Mouse (Mus musculus): Measurements from ENCODE around the gene Ppm1h.

GRCm38 (mm10) chr10:122985252-122985514, 306.6 kb downstream of the Ppm1h start:
- TF ChIP-seq CTCF (IDR thresholded peaks at IDR 0.05; ENCODE audit: extremely low read depth, insufficient read depth, low read length) (no peak), POLR2A (IDR thresholded peaks at IDR 0.05; ENCODE audit: extremely low read depth, insufficient read depth, low read length) (no peak)

Measured in cortical plate, adult 2 months (tissue).